Comparison of ENCODE assay signal across 9 mouse cellular contexts in genomic region chr4:131825830-131826229, GRCm38 (mm10). TPM values are rescaled to one million over a fixed set of nuclear protein-coding genes. Genes with fewer than 3 reads are reported as not detected.
DNase-seq lines count a peak whose midpoint lies in the region; ATAC-seq and TF ChIP-seq lines count a peak whose summit lies in the region.
"Had no signal": no experiment of that assay in that cellular context is flagged by ENCODE, and none has a peak within 500 bp of the region (broad histone marks: within the 10 kb centered on the region; RNA-seq: fewer than 3 reads in every experiment).

No protein-coding gene starts in this region.

- no peak for TF ChIP-seq POLR2A in kidney, adult 2 months (IDR thresholded peaks at IDR 0.05; ENCODE audit: low read depth, low read length)

- ATAC-seq in kidney, embryonic 14.5 days (ENCODE audit: low FRiP score, low TSS enrichment): no peak
- peak; percentile 87 for ATAC-seq in megakaryocyte progenitor cell, adult 5-6 weeks (replicated peaks; ENCODE audit: poor library complexity)
- no peak for ATAC-seq in inflammation-experienced regulatory T-cells, adult 6 months

- H3K9me3 ChIP-seq in kidney, embryonic 14.5 days (ENCODE audit: control insufficient read depth, low read length): no peaks in the 10 kb centered on the region
- H3K9me3 ChIP-seq in heart, embryonic 10.5 days: no peaks in the 10 kb centered on the region
- H3K9me3 ChIP-seq: lung, embryonic 15.5 days had no signal

- TF ChIP-seq CTCF in kidney, adult 2 months (conservative IDR thresholded peaks at IDR 0.05; ENCODE audit: insufficient read depth, insufficient read length, low read depth, low read length): peak; percentile 69

- no peaks in the 10 kb centered on the region; the same call in 1 of the 2 replicates for H3K4me1 ChIP-seq in kidney, adult 2 months (ENCODE audit: control insufficient read depth, insufficient read depth, low read length)
- peaks cover 6% of the 10 kb centered on the region; the same call in 1 of the 2 replicates for H3K4me1 ChIP-seq in kidney, embryonic 14.5 days (ENCODE audit: control insufficient read depth, insufficient read depth, low read length)
- peaks cover 37% of the 10 kb centered on the region for H3K4me1 ChIP-seq in heart, embryonic 10.5 days

- H3K4me3 ChIP-seq in kidney, adult 2 months (ENCODE audit: insufficient read depth, low read depth, low read length): no peak overlapping the region
- no peak overlapping the region for H3K4me3 ChIP-seq in kidney, embryonic 14.5 days (ENCODE audit: low read length)
- H3K4me3 ChIP-seq in heart, embryonic 10.5 days: no peak overlapping the region
- H3K4me3 ChIP-seq: lung, embryonic 15.5 days had no signal

- DNase-seq in kidney, adult 2 months: peak; percentile 45
- DNase-seq in ZHBTc4 (ENCODE audit: low read depth, low spot score) (peak; percentile 37), adipocyte (ENCODE audit: low spot score) (no peak)
- no peak for DNase-seq in heart, embryonic 10.5 days (ENCODE audit: low spot score)
- DNase-seq in frontal cortex, postnatal 10 days (ENCODE audit: low spot score in 2 of 2): no peak

- WGBS in kidney, adult 2 months: 49% methylated on average over 8 of the region's 8 CpGs
- 46% methylated on average over 8 of the region's 8 CpGs for WGBS in kidney, embryonic 14.5 days
- 39% methylated on average over 8 of the region's 8 CpGs for WGBS in heart, embryonic 10.5 days

- H3K27me3 ChIP-seq in kidney, adult 2 months (replicated peaks; ENCODE audit: control insufficient read depth, insufficient read depth, low read length): no peaks in the 10 kb centered on the region
- H3K27me3 ChIP-seq in kidney, embryonic 14.5 days (ENCODE audit: control insufficient read depth, insufficient read depth, low read length): no peaks in the 10 kb centered on the region
- peaks cover 35% of the 10 kb centered on the region for H3K27me3 ChIP-seq in heart, embryonic 10.5 days (ENCODE audit: insufficient read depth, poor library complexity, severe bottlenecking)
- H3K27me3 ChIP-seq: lung, embryonic 15.5 days had no signal

- H3K4me2 ChIP-seq in kidney, embryonic 14.5 days (replicated peaks; ENCODE audit: low read depth, low read length): no peak overlapping the region
- H3K4me2 ChIP-seq: lung, embryonic 15.5 days had no signal

- no peaks in the 10 kb centered on the region for H3K36me3 ChIP-seq in kidney, adult 2 months (ENCODE audit: control insufficient read depth, insufficient read depth, low read length)
- no peaks in the 10 kb centered on the region for H3K36me3 ChIP-seq in kidney, embryonic 14.5 days (ENCODE audit: control insufficient read depth, insufficient read depth, low read length)
- no peaks in the 10 kb centered on the region for H3K36me3 ChIP-seq in heart, embryonic 10.5 days
- H3K36me3 ChIP-seq: lung, embryonic 15.5 days had no signal

- no peak overlapping the region for H3K27ac ChIP-seq in kidney, adult 2 months (ENCODE audit: insufficient read depth, low read depth, low read length)
- no peak overlapping the region for H3K27ac ChIP-seq in kidney, embryonic 14.5 days (ENCODE audit: low read depth, low read length)
- H3K27ac ChIP-seq in heart, embryonic 10.5 days: peak overlapping the region; percentile 19; the same call in 1 of the 2 replicates

- H3K9ac ChIP-seq in kidney, embryonic 14.5 days (ENCODE audit: low read depth, low read length): no peak overlapping the region
- H3K9ac ChIP-seq: lung, embryonic 15.5 days had no signal

RNA-seq across cellular contexts. Expression of gene Ptpru, which starts 12.3 kb away (rescaled TPM):
- polyA plus RNA-seq in kidney, adult 2 months (2012; rRNA removed): 19.5 and 22.0 TPM in 2 replicates
- 17.0 and 25.2 TPM in 2 replicates for polyA plus RNA-seq in kidney, embryonic 14.5 days (2014; fragmentation: Nextera tagmentation; extraction: Ambion mirVana)
- polyA plus RNA-seq in heart, embryonic 10.5 days (2016; fragmentation: Nextera tagmentation; extraction: Ambion mirVana): 1.9 and 7.6 TPM in 2 replicates
- 11.2 and 16.7 TPM in 2 replicates for total RNA-seq in megakaryocyte progenitor cell, adult 5-6 weeks (2015)
- 3.4 and 4.0 TPM in 2 replicates for total RNA-seq in megakaryocyte progenitor cell, adult 5-6 weeks (2017)
- not detected for polyA plus RNA-seq in inflammation-experienced regulatory T-cells, adult 6 months (2017; shearing (Covaris generic))

RNA-seq across cellular contexts. Expression of gene Mecr, which starts 17.4 kb away (rescaled TPM):
- 64.5 and 67.4 TPM in 2 replicates for polyA plus RNA-seq in kidney, adult 2 months (2012; rRNA removed)
- polyA plus RNA-seq in kidney, embryonic 14.5 days (2014; fragmentation: Nextera tagmentation; extraction: Ambion mirVana): 40.9 and 46.6 TPM in 2 replicates
- polyA plus RNA-seq in heart, embryonic 10.5 days (2016; fragmentation: Nextera tagmentation; extraction: Ambion mirVana): 45.9 and 52.5 TPM in 2 replicates
- 32.5 and 41.9 TPM in 2 replicates for total RNA-seq in megakaryocyte progenitor cell, adult 5-6 weeks (2015)
- 26.0 and 43.0 TPM in 2 replicates for total RNA-seq in megakaryocyte progenitor cell, adult 5-6 weeks (2017)
- polyA plus RNA-seq in inflammation-experienced regulatory T-cells, adult 6 months (2017; shearing (Covaris generic)): 10 to 100 TPM; 12.9 to 28.6 (median 22.3) TPM

RNA-seq across cellular contexts. Expression of gene Srsf4, which starts 47.6 kb away (rescaled TPM):
- polyA plus RNA-seq in kidney, adult 2 months (2012; rRNA removed): 32.5 and 35.1 TPM in 2 replicates
- polyA plus RNA-seq in kidney, embryonic 14.5 days (2014; fragmentation: Nextera tagmentation; extraction: Ambion mirVana): 82.4 and 118 TPM in 2 replicates
- polyA plus RNA-seq in heart, embryonic 10.5 days (2016; fragmentation: Nextera tagmentation; extraction: Ambion mirVana): 81.0 and 96.1 TPM in 2 replicates
- total RNA-seq in megakaryocyte progenitor cell, adult 5-6 weeks (2015): 36.1 and 42.4 TPM in 2 replicates
- total RNA-seq in megakaryocyte progenitor cell, adult 5-6 weeks (2017): 58.2 and 86.6 TPM in 2 replicates
- 10 to 100 TPM in 2 of 3 experiments, 1 to 10 TPM in 1; 9.8 to 19.5 (median 15.4) TPM for polyA plus RNA-seq in inflammation-experienced regulatory T-cells, adult 6 months (2017; shearing (Covaris generic))

Comparison
In these comparisons a context has a peak if more than half of its experiments do, and no peak if none do; other contexts are left out.
1. DNase-seq: peak in kidney, adult 2 months (single experiment) and ZHBTc4 (single experiment); none in heart, embryonic 10.5 days (single experiment), adipocyte (single experiment) and frontal cortex, postnatal 10 days (0 of 2).